Mouse (Mus musculus) MEL (cell line): ENCODE measurements around the gene Gm49378. TPM values are rescaled to one million over a fixed set of nuclear protein-coding genes. Genes with fewer than 3 reads are reported as not detected.

Experiments
- DNase-seq: peaks from one replicate; pipeline ENCODE4 v3.0.0; 2011; ENCODE audit warnings: low read depth, low spot score
- H3K27ac ChIP-seq: 2 replicates; pipeline ENCODE4 v1.5.1; 2012; ENCODE audit warnings: low read depth, mild to moderate bottlenecking, control low read depth, low read length, moderate library complexity; ENCODE audit not compliant: control insufficient read depth
- H3K27me3 ChIP-seq, 2 experiments: fragments of 150-350 bp in 1 of 2; sonication (generic) in 1 of 2; 2 replicates each; pipeline ENCODE4 v1.6.1; 2012; ENCODE audit warnings: low read length in 2 of 2, mild to moderate bottlenecking in 2 of 2, improper control_type of control experiment in 1 of 2, moderate library complexity in 1 of 2; ENCODE audit not compliant: insufficient read depth in 2 of 2, control insufficient read depth in 1 of 2
- H3K36me3 ChIP-seq, 2 experiments: 2 replicates each; pipeline ENCODE4 v1.6.1; 2012 to 2014; ENCODE audit warnings: low read length in 2 of 2, improper control_type of control experiment in 1 of 2, inconsistent platforms in 1 of 2, mild to moderate bottlenecking in 1 of 2; ENCODE audit not compliant: insufficient read depth in 2 of 2, control insufficient read depth in 1 of 2
- H3K4me1 ChIP-seq, 2 experiments: fragments of 150-350 bp in 1 of 2; sonication (generic) in 1 of 2; 2 replicates each; pipeline ENCODE4 v1.6.1; 2012; ENCODE audit warnings: low read length in 2 of 2, improper control_type of control experiment in 1 of 2, mild to moderate bottlenecking in 1 of 2; ENCODE audit not compliant: insufficient read depth in 2 of 2, control insufficient read depth in 1 of 2
- H3K4me3 ChIP-seq, 2 experiments: fragments of 150-350 bp in 1 of 2; sonication (generic) in 1 of 2; 2 replicates each; pipeline ENCODE4 v1.5.1; 2012; ENCODE audit warnings: low read depth in 2 of 2, low read length in 2 of 2, mild to moderate bottlenecking in 2 of 2, moderate library complexity in 2 of 2, control low read depth in 1 of 2, improper control_type of control experiment in 1 of 2; ENCODE audit not compliant: control insufficient read depth in 1 of 2, insufficient read depth in 1 of 2
- H3K79me2 ChIP-seq: 2 replicates; pipeline ENCODE4 v1.6.1; 2012; ENCODE audit warnings: mild to moderate bottlenecking, low read length, moderate library complexity; ENCODE audit not compliant: control insufficient read depth, poor library complexity, insufficient read depth
- H3K9ac ChIP-seq: 2 replicates; pipeline ENCODE4 v1.6.1; 2012; ENCODE audit warnings: low read depth, mild to moderate bottlenecking, control low read depth, low read length, moderate library complexity; ENCODE audit not compliant: control insufficient read depth, poor library complexity, severe bottlenecking
- H3K9me3 ChIP-seq: fragments of 150-350 bp; sonication (generic); replicated peaks from 2 replicates; pipeline ENCODE4 v1.6.1; 2012; ENCODE audit warnings: mild to moderate bottlenecking, low read length, improper control_type of control experiment, moderate library complexity; ENCODE audit not compliant: insufficient read depth
- BHLHE40 ChIP-seq: IDR thresholded peaks from 2 replicates; pipeline ENCODE4 v1.6.1; 2012; ENCODE audit warnings: low read depth, mild to moderate bottlenecking, inconsistent platforms, low read length, improper control_type of control experiment, borderline replicate concordance
- CHD1 ChIP-seq: IDR thresholded peaks from 2 replicates; pipeline ENCODE4 v1.6.1; 2012; ENCODE audit warnings: low read depth, mild to moderate bottlenecking, inconsistent platforms, low read length, improper control_type of control experiment
- ELF1 ChIP-seq: IDR thresholded peaks from 2 replicates; pipeline ENCODE4 v1.6.1; 2014; ENCODE audit warnings: low read depth, mild to moderate bottlenecking, inconsistent platforms, low read length, improper control_type of control experiment, moderate library complexity
- EP300 ChIP-seq, 2 experiments: IDR thresholded peaks; 2 replicates each; pipeline ENCODE4 v1.6.1; 2011; ENCODE audit warnings: improper control_type of control experiment in 2 of 2, low read length in 2 of 2, low read depth in 1 of 2, mild to moderate bottlenecking in 1 of 2
- ETS1 ChIP-seq: IDR thresholded peaks from 2 replicates; pipeline ENCODE4 v1.6.1; 2012; ENCODE audit warnings: low read depth, mild to moderate bottlenecking, inconsistent platforms, low read length, improper control_type of control experiment, moderate library complexity
- JUND ChIP-seq: IDR thresholded peaks from 2 replicates; pipeline ENCODE4 v1.6.1; 2011; ENCODE audit warnings: low read depth, mild to moderate bottlenecking, improper control_type of control experiment, low read length
- MEF2A ChIP-seq: IDR thresholded peaks from 2 replicates; pipeline ENCODE4 v1.6.1; 2014; ENCODE audit warnings: low read depth, mild to moderate bottlenecking, inconsistent platforms, low read length, improper control_type of control experiment; ENCODE audit not compliant: poor library complexity, insufficient replicate concordance, severe bottlenecking; ENCODE audit errors: extremely low read depth
- MYB ChIP-seq: IDR thresholded peaks from 2 replicates; pipeline ENCODE4 v1.6.1; 2011; ENCODE audit warnings: mild to moderate bottlenecking, low read depth, low read length, improper control_type of control experiment
- MYC ChIP-seq: IDR thresholded peaks from 2 replicates; pipeline ENCODE4 v1.6.1; 2011; ENCODE audit warnings: low read depth, mild to moderate bottlenecking, low read length, improper control_type of control experiment, moderate library complexity
- NRF1 ChIP-seq: IDR thresholded peaks from 2 replicates; pipeline ENCODE4 v1.6.1; 2014; ENCODE audit warnings: low read depth, mild to moderate bottlenecking, inconsistent platforms, low read length, improper control_type of control experiment, moderate library complexity; ENCODE audit not compliant: poor library complexity, insufficient read depth, severe bottlenecking
- POLR2AphosphoS5 ChIP-seq: IDR thresholded peaks from 2 replicates; pipeline ENCODE4 v1.6.1; 2012; ENCODE audit warnings: low read depth, borderline replicate concordance, mild to moderate bottlenecking, inconsistent platforms, low read length, moderate library complexity, mixed read lengths
- SIN3A ChIP-seq: IDR thresholded peaks from 2 replicates; pipeline ENCODE4 v1.6.1; 2012; ENCODE audit warnings: low read length, improper control_type of control experiment, inconsistent platforms
- TAL1 ChIP-seq: IDR thresholded peaks from 2 replicates; pipeline ENCODE4 v1.6.1; 2012; ENCODE audit warnings: mild to moderate bottlenecking, inconsistent platforms, low read length, moderate library complexity, mixed read lengths
- TBP ChIP-seq: IDR thresholded peaks from 2 replicates; pipeline ENCODE4 v1.8.0; 2011; ENCODE audit warnings: low read depth, low read length, improper control_type of control experiment
- TCF12 ChIP-seq: IDR thresholded peaks from 2 replicates; pipeline ENCODE4 v1.6.1; 2014; ENCODE audit warnings: low read depth, mild to moderate bottlenecking, inconsistent platforms, low read length, improper control_type of control experiment, moderate library complexity
- UBTF ChIP-seq: IDR thresholded peaks from 2 replicates; pipeline ENCODE4 v1.6.1; 2012; ENCODE audit warnings: low read depth, mild to moderate bottlenecking, inconsistent platforms, low read length, improper control_type of control experiment, moderate library complexity, borderline replicate concordance; ENCODE audit not compliant: insufficient read depth
- USF1 ChIP-seq: IDR thresholded peaks from 2 replicates; pipeline ENCODE4 v1.6.1; 2014; ENCODE audit warnings: low read depth, mild to moderate bottlenecking, inconsistent platforms, low read length, improper control_type of control experiment, moderate library complexity
- USF2 ChIP-seq, 2 experiments: IDR thresholded peaks; 2 replicates each; pipeline ENCODE4 v1.6.1; 2011 to 2012; ENCODE audit warnings: improper control_type of control experiment in 2 of 2, low read length in 2 of 2, borderline replicate concordance in 1 of 2, inconsistent platforms in 1 of 2, low read depth in 1 of 2, mild to moderate bottlenecking in 1 of 2; ENCODE audit not compliant: insufficient read depth in 1 of 2
- ZKSCAN1 ChIP-seq: IDR thresholded peaks from 2 replicates; pipeline ENCODE4 v1.6.1; 2012; ENCODE audit warnings: low read depth, mild to moderate bottlenecking, inconsistent platforms, low read length, improper control_type of control experiment, moderate library complexity
- ZMIZ1 ChIP-seq: IDR thresholded peaks from 2 replicates; pipeline ENCODE4 v1.6.1; 2012; ENCODE audit warnings: low read depth, mild to moderate bottlenecking, inconsistent platforms, low read length, improper control_type of control experiment, moderate library complexity
- ZNF384 ChIP-seq: IDR thresholded peaks from 2 replicates; pipeline ENCODE4 v1.6.1; 2012; ENCODE audit warnings: low read depth, mild to moderate bottlenecking, inconsistent platforms, low read length, improper control_type of control experiment
- polyA plus RNA-seq, 2 experiments: library from polyadenylated mRNA; stranded (reverse) in 1 of 2; unstranded in 1 of 2; fragments of >175 nt in 1 of 2; fragments of >200 nt in 1 of 2; gene quantifications; 2 replicates each; pipeline versions ENCODE4 v1.2.1 to v1.2.4; 2012; ENCODE audit warnings: low replicate concordance in 2 of 2, low read depth in 1 of 2; ENCODE audit not compliant: insufficient read length in 2 of 2, insufficient read depth in 1 of 2, missing spikeins in 1 of 2
- total RNA-seq: library from RNA; depleted of rRNA; stranded (reverse); fragments of 300-350 nt; gene quantifications from 2 replicates; pipeline ENCODE4 v1.2.3, GENCODE M21; 2012

Gm49378 gene
- total and polyA plus RNA-seq, 3 experiments, result 4.6 TPM; not detected in 2

DNA sequence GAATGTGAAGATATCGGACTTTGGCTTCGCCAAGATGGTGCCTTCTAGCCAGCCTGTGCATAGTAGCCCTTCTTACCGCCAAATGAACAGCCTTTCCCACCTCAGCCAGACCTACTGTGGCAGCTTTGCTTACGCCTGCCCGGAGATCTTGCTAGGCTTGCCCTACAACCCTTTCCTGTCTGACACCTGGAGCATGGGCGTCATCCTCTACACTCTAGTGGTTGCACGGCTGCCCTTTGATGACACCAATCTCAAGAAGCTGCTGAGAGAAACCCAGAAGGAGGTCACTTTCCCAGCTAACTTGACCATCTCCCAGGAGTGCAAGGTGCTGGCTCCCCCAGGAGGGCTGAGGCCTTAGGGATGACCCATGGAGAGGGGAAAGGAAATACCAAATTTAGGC lies 13.8 kb upstream of the Gm49378 start:
- H3K79me2 ChIP-seq, result no peaks in the 10 kb centered on the region
- no peaks in the 10 kb centered on the region for H3K27me3 ChIP-seq
- TF ChIP-seq POLR2AphosphoS5 (no peak), ZKSCAN1 (no peak), TAL1 (no peak), JUND (no peak), USF1 (no peak), BHLHE40 (no peak), NRF1 (no peak), SIN3A (no peak), UBTF (no peak), ETS1 (no peak), TBP (no peak), MEF2A (no peak), MYC (no peak), ELF1 (no peak)

GRCm38 (mm10) chr14:55649884-55650283 lies 12.2 kb upstream of the Gm49378 start, which contains the start of gene Tssk4:
Tssk4 (plus strand) TSS chr14:55650184.
- Histone ChIP-seq H3K4me1 (peaks cover 0 to under 1% of the 10 kb centered on the region in 2 experiments; a peak in 1 of 4 replicates), H3K9ac (no peak within 1 kb of the TSS), H3K27me3 (no peaks in the 10 kb centered on the region), H3K36me3 (peaks cover 0 to under 1% of the 10 kb centered on the region in 2 experiments; a peak in 1 of 4 replicates), H3K27ac (no peak within 1 kb of the TSS), H3K79me2 (peaks cover 2% of the 10 kb centered on the region; the same call in 1 of the 2 replicates)
- DNase-seq, result no peak
- TF ChIP-seq CHD1, result no peak
- no peak for TF ChIP-seq NRF1
- TF ChIP-seq ELF1, result no peak
- no peak for TF ChIP-seq ZMIZ1
- TF ChIP-seq TBP, result no peak
- TF ChIP-seq TCF12, result no peak
- no peak for TF ChIP-seq MYB
- TF ChIP-seq USF2 (IDR thresholded peaks at IDR 0.05; ENCODE audit: borderline replicate concordance in 1 of 2, insufficient read depth in 1 of 2, low read depth in 1 of 2, low read length in 2 of 2), result no peak
- TF ChIP-seq MYC, result no peak
- TF ChIP-seq SIN3A, result no peak
- no peak for TF ChIP-seq EP300 (IDR thresholded peaks at IDR 0.05; ENCODE audit: low read depth in 1 of 2, low read length in 2 of 2)
- no peak for TF ChIP-seq ZNF384
- TF ChIP-seq, all 39 proteins: peak for 0
- Histone ChIP-seq H3K9me3 (no peaks in the 10 kb centered on the region), H3K4me3 (no peak within 1 kb of the TSS)

More for the DNA sequence above, 13.8 kb upstream of the Gm49378 start:
- DNase-seq, result no peak
- no peak overlapping the region for H3K27ac ChIP-seq
- H3K9ac ChIP-seq, result no peak overlapping the region
- H3K36me3 ChIP-seq, result no peaks in the 10 kb centered on the region; a peak in 1 of 4 replicates
- no peak overlapping the region for H3K4me3 ChIP-seq
- H3K4me1 ChIP-seq, result no peaks in the 10 kb centered on the region
- H3K9me3 ChIP-seq, result no peaks in the 10 kb centered on the region
